Mouse (Mus musculus) spleen, adult 10 weeks (tissue): ENCODE measurements around the gene F13a1. TPM values are rescaled to one million over a fixed set of nuclear protein-coding genes. Genes with fewer than 3 reads are reported as not detected.

Experiments
- polyA plus RNA-seq: library from polyadenylated mRNA; stranded (reverse); fragments of 350-450 nt; fragmentation: Illumina TruSeq; extraction: RNeasy Lipid Tissue Mini Kit (QIAGEN cat#74804); gene quantifications from one replicate; pipeline ENCODE4 v1.2.3, GENCODE M21; 2015; ENCODE audit warnings: low replicate concordance; ENCODE audit not compliant: insufficient read depth

The F13a1 gene
- polyA plus RNA-seq = 14.5 TPM

GRCm38 (mm10) chr13:37050126-37050525 is at the start of gene F13a1:
F13a1 (minus strand) TSS chr13:37050244.

